Mouse (Mus musculus) NIH3T3 (cell line): Measurements from ENCODE around the gene Rngtt.

ENCODE experiments used
- DNase-seq: peaks from one replicate; pipeline ENCODE4 v3.0.0-alpha.2; 2012; ENCODE audit warnings: low read depth

The Rngtt gene

DNA sequence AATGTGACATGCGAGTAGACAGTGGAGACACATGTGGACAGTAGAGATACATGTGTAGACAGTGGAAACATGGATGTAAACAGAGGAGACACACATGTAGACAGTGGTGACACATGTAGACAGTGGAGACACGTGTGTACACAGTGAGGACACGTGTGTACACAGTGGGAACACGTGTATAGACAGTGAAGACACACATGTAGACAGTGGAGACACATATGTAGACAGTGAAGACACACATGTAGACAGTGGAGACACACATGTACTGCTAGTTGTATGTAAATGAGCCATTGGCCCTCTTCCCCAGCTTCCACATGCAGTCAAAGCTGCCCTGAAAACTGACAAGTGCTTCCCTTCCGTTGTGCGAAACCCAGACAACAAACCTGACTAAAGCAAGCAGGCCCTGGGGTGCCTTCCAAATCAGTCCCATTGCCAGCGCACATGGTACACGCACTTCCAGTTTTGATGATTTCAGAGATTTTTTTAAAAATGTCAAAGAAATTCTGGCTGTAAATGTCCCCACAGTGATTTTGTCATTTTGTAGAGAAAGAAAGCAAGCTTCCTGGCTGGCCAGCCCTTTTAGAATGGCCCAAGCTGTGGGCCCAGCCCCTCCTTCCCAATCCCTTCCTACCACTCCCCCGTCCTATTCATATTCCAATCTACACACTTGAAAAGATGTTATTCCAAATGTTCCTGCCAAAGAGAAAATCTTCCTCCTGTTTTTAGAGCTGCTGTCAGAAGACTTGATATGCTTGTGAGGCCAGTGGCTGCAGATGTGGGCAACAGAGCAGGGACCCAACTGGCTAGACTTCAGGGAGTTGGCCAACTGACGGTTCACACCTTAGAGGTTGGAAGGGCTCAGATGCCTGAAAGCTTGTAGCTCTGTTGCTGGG is 204.2 kb downstream of the Rngtt start:
- no peak for DNase-seq

DNA sequence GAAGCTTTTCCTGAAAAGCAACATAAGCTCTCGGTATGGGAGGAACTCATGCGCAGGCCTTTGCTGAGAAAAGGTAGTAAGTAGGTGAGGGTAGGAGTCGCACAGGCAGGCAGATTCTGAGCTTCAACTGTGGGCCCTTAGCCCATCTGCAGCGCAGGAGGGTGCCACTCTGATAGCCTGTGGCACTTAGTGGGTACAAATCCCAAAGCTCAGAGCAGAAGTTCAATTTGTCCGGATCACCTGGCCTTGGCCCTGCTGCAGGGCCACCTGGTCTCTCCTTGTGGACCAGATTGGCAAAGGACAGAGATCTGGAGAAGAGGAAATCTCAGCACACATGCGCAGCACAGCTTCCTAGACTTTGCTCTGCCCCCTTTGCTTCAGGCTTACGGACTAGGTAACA is 210.1 kb downstream of the Rngtt start:
- DNase-seq = no peak

- no peak for DNase-seq
Observed at GRCm38 (mm10) chr4:33520938-33521337, 210.8 kb downstream of the Rngtt start.

DNA sequence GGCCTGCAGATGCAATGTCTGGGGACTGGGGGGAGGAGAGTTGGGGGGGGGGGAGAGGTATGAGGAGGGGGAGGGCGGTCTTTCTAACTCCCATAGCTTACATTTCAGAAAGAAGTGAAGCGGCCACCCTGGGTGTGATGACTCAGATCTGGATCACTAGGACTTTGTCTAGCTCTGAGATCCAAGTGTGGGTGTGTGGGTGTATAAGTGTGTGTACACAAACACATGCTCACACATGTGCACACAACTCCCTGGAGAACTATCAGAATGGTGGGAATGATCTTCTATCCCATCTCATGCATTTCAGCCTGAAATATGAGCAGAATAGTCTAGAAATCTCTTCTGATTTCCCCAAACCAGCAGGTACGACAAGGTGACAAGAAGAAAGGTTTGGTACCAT is 213.7 kb downstream of the Rngtt start:
- DNase-seq = no peak

GRCm38 (mm10) chr4:33524481-33525141 is 214.5 kb downstream of the Rngtt start:
- peak; percentile 41 for DNase-seq

DNA sequence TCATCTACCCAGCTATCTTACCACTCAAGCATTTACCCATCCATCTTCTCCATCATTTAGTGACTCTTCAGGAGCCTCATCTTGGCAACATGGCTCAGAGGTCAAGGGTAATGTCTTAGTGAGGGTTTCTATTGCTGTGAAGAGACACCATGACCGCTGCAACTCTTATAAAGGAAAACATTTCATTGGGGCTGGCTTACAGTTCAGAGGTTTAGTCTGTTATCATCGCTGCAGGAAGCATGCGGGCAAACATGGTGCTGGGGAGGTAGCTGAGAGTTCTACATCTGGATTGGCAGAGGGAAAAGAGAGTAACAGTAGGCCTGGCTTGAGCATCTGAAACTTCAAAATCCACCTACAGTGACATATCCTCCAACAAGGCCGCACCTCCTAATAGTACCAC is 215.2 kb downstream of the Rngtt start:
- no peak for DNase-seq

DNA sequence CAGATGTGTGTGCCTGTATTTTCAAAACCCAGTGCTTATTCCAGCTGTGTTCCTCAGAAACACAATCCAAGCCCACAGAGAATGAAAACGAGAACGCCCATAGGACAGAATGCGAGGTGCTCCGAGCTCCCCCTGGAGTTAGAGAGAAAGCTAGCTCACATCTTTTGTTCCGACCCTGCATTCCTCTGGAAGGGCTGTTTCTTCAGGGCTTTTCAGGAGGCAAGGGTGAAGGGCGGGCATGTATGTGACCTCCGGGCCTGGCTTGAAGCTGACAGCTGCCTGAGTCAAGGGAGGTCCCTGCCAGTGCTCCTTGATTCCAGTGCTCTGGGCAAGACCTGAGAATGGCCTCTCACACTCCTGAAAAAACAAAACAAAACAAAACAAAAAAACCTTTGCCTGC is 216.0 kb downstream of the Rngtt start:
- DNase-seq = no peak

DNA sequence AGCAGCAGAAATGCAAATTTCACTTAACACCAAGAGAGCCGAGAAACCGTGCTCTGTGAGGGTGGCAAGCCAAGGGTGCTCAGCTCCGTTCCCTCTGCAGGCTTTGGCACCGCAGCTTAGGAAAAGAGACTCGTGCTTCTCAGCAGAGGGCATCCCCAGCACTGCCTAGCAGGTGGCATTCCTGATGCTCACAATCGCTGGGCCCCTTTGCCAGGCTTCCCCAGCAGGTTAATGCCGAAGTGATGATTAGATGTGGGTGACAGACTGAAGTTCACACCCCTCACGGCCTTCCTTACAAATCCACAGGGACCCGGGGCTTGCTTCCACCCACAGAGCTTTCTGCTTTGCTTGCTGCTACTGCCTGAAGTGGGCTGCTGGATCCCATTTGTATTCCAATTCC is 216.6 kb downstream of the Rngtt start:
- no peak for DNase-seq

GRCm38 (mm10) chr4:33532596-33532995 is 222.5 kb downstream of the Rngtt start:
- no peak for DNase-seq

- DNase-seq = no peak
Observed at GRCm38 (mm10) chr4:33544755-33545576, 234.9 kb downstream of the Rngtt start.

- DNase-seq = no peak
Observed at GRCm38 (mm10) chr4:33545577-33545879, 235.4 kb downstream of the Rngtt start.

- DNase-seq = no peak
Observed at GRCm38 (mm10) chr4:33546278-33546677, 236.2 kb downstream of the Rngtt start.

- DNase-seq = peak; percentile 15
Observed at GRCm38 (mm10) chr4:33547315-33547929, 237.3 kb downstream of the Rngtt start.

DNA sequence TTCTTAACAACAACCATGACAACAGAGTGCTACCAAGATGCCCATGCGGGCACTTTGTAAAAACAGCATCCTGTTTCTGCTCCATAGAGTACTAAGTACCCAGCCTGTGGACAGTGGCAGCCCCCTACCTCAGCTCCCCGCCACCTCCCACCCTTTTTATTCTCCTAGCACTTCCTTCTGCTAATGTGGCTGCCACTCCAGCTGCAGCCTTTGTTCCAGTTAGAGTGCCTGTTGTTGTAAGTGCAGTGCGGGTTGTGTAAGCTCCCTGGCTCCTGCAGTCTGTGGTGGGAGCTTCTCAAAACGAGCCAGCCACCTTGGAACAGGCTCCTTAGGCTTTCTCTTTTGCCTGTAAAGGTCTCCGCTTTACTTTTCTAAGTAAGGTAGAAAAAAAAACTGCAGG is 239.5 kb downstream of the Rngtt start:
- DNase-seq = no peak
